Mouse (Mus musculus) left cerebral cortex, postnatal 36 days (tissue): ENCODE data around the gene Fkbp14. TPM values are rescaled to one million over a fixed set of nuclear protein-coding genes. Genes with fewer than 3 reads are reported as not detected.

Experiments used
- DNase-seq, 2 experiments: peaks; one replicate each; pipeline ENCODE4 v3.0.0; 2021 to 2022; ENCODE audit warnings: low spot score in 2 of 2, mixed read lengths in 1 of 2
- intact Hi-C: fragments of 180-260 bp; cut with DNase I; formaldehyde crosslinking; loops from one replicate; pipeline ENCODE4 v1.15.1; 2025
- total RNA-seq, 2 experiments: library from RNA; stranded (reverse); gene quantifications; 2 replicates each; pipeline ENCODE4 v1.2.3; 2021

The Fkbp14 gene
- total RNA-seq, 2 experiments from 2014 or later = 7.3 to 9.9 TPM

GRCm38 (mm10) chr6:54592938-54593535 lies 4.1 kb downstream of the Fkbp14 start:
- intact Hi-C loops = loop anchor here (10.0 kb wide), 1 partner anchor 562 kb away; no protein-coding TSS in a partner anchor
- peak; percentile 93 to 95 for DNase-seq

- DNase-seq = no peak
- intact Hi-C loops = loop anchor here (10.0 kb wide), 1 partner anchor 563 kb away; no protein-coding TSS in a partner anchor
Observed at GRCm38 (mm10) chr6:54591778-54592177, 5.3 kb downstream of the Fkbp14 start.

GRCm38 (mm10) chr6:54590691-54591090 lies 6.4 kb downstream of the Fkbp14 start:
- intact Hi-C loops = loop anchor here (10.0 kb wide), 1 partner anchor 564 kb away; no protein-coding TSS in a partner anchor
- no peak for DNase-seq

- intact Hi-C loops = no loop called here
Observed at GRCm38 (mm10) chr6:54588212-54588611, 8.9 kb downstream of the Fkbp14 start.

GRCm38 (mm10) chr6:54587683-54588082 lies 9.4 kb downstream of the Fkbp14 start:
- DNase-seq = no peak
- intact Hi-C loops = no loop called here

More at GRCm38 (mm10) chr6:54588212-54588611, 8.9 kb downstream of the Fkbp14 start:
- no peak for DNase-seq

- DNase-seq = no peak
- intact Hi-C loops = no loop called here
Observed at GRCm38 (mm10) chr6:54586911-54587310, 10.2 kb downstream of the Fkbp14 start.

GRCm38 (mm10) chr6:54586175-54586574 lies 10.9 kb downstream of the Fkbp14 start:
- DNase-seq = peak in 1 of 2 experiments; percentile 21
- intact Hi-C loops = no loop called here

GRCm38 (mm10) chr6:54573218-54573955 lies 23.7 kb downstream of the Fkbp14 start:
- intact Hi-C loops = no loop called here

GRCm38 (mm10) chr6:54569776-54570175 lies 27.3 kb downstream of the Fkbp14 start:
- peak in 1 of 2 experiments; percentile 19 for DNase-seq
- intact Hi-C loops = no loop called here

More at GRCm38 (mm10) chr6:54573218-54573955, 23.7 kb downstream of the Fkbp14 start:
- DNase-seq = no peak

- intact Hi-C loops = no loop called here
- no peak for DNase-seq
Observed at GRCm38 (mm10) chr6:54566546-54566919, 30.6 kb downstream of the Fkbp14 start.

GRCm38 (mm10) chr6:54565665-54566545 lies 31.2 kb downstream of the Fkbp14 start, which contains the start of gene Scrn1:
Gene Scrn1, minus strand, starts transcription at chr6:54566489.
- peak; percentile 81 to 85 for DNase-seq
- intact Hi-C loops = no loop called here

GRCm38 (mm10) chr6:54565012-54565411 lies 32.1 kb downstream of the Fkbp14 start:
- intact Hi-C loops = no loop called here
- DNase-seq = peak in 1 of 2 experiments; percentile 47

- DNase-seq = no peak
- intact Hi-C loops = no loop called here
Observed at GRCm38 (mm10) chr6:54564506-54564991, 32.6 kb downstream of the Fkbp14 start.

GRCm38 (mm10) chr6:54563561-54563960 lies 33.5 kb downstream of the Fkbp14 start:
- DNase-seq = no peak
- intact Hi-C loops = no loop called here

GRCm38 (mm10) chr6:54562018-54562809 lies 34.9 kb downstream of the Fkbp14 start:
- no peak for DNase-seq
- intact Hi-C loops = no loop called here

GRCm38 (mm10) chr6:54558466-54558865 lies 38.6 kb downstream of the Fkbp14 start:
- intact Hi-C loops = no loop called here
- DNase-seq = no peak

- DNase-seq = no peak
- intact Hi-C loops = no loop called here
Observed at GRCm38 (mm10) chr6:54557671-54558070, 39.4 kb downstream of the Fkbp14 start.

- intact Hi-C loops = no loop called here
- DNase-seq = no peak
Observed at GRCm38 (mm10) chr6:54555816-54556215, 41.3 kb downstream of the Fkbp14 start.
